Mouse (Mus musculus) MEL (cell line): ENCODE data around the gene Pex14. TPM values are rescaled to one million over a fixed set of nuclear protein-coding genes. Genes with fewer than 3 reads are reported as not detected.

Experiments used
- DNase-seq: peaks from one replicate; pipeline ENCODE4 v3.0.0; 2011; ENCODE audit warnings: low read depth, low spot score
- H3K27ac ChIP-seq: 2 replicates; pipeline ENCODE4 v1.5.1; 2012; ENCODE audit warnings: low read depth, mild to moderate bottlenecking, control low read depth, low read length, moderate library complexity; ENCODE audit not compliant: control insufficient read depth
- H3K27me3 ChIP-seq, 2 experiments: fragments of 150-350 bp in 1 of 2; sonication (generic) in 1 of 2; 2 replicates each; pipeline ENCODE4 v1.6.1; 2012; ENCODE audit warnings: low read length in 2 of 2, mild to moderate bottlenecking in 2 of 2, improper control_type of control experiment in 1 of 2, moderate library complexity in 1 of 2; ENCODE audit not compliant: insufficient read depth in 2 of 2, control insufficient read depth in 1 of 2
- H3K36me3 ChIP-seq, 2 experiments: 2 replicates each; pipeline ENCODE4 v1.6.1; 2012 to 2014; ENCODE audit warnings: low read length in 2 of 2, improper control_type of control experiment in 1 of 2, inconsistent platforms in 1 of 2, mild to moderate bottlenecking in 1 of 2; ENCODE audit not compliant: insufficient read depth in 2 of 2, control insufficient read depth in 1 of 2
- H3K4me1 ChIP-seq, 2 experiments: fragments of 150-350 bp in 1 of 2; sonication (generic) in 1 of 2; 2 replicates each; pipeline ENCODE4 v1.6.1; 2012; ENCODE audit warnings: low read length in 2 of 2, improper control_type of control experiment in 1 of 2, mild to moderate bottlenecking in 1 of 2; ENCODE audit not compliant: insufficient read depth in 2 of 2, control insufficient read depth in 1 of 2
- H3K4me3 ChIP-seq, 2 experiments: fragments of 150-350 bp in 1 of 2; sonication (generic) in 1 of 2; 2 replicates each; pipeline ENCODE4 v1.5.1; 2012; ENCODE audit warnings: low read depth in 2 of 2, low read length in 2 of 2, mild to moderate bottlenecking in 2 of 2, moderate library complexity in 2 of 2, control low read depth in 1 of 2, improper control_type of control experiment in 1 of 2; ENCODE audit not compliant: control insufficient read depth in 1 of 2, insufficient read depth in 1 of 2
- H3K79me2 ChIP-seq: 2 replicates; pipeline ENCODE4 v1.6.1; 2012; ENCODE audit warnings: mild to moderate bottlenecking, low read length, moderate library complexity; ENCODE audit not compliant: control insufficient read depth, poor library complexity, insufficient read depth
- H3K9ac ChIP-seq: 2 replicates; pipeline ENCODE4 v1.6.1; 2012; ENCODE audit warnings: low read depth, mild to moderate bottlenecking, control low read depth, low read length, moderate library complexity; ENCODE audit not compliant: control insufficient read depth, poor library complexity, severe bottlenecking
- H3K9me3 ChIP-seq: fragments of 150-350 bp; sonication (generic); replicated peaks from 2 replicates; pipeline ENCODE4 v1.6.1; 2012; ENCODE audit warnings: mild to moderate bottlenecking, low read length, improper control_type of control experiment, moderate library complexity; ENCODE audit not compliant: insufficient read depth
- CHD1 ChIP-seq: IDR thresholded peaks from 2 replicates; pipeline ENCODE4 v1.6.1; 2012; ENCODE audit warnings: low read depth, mild to moderate bottlenecking, inconsistent platforms, low read length, improper control_type of control experiment
- E2F4 ChIP-seq: IDR thresholded peaks from 2 replicates; pipeline ENCODE4 v1.6.1; 2011; ENCODE audit warnings: low read depth, low read length, improper control_type of control experiment, borderline replicate concordance
- ETS1 ChIP-seq: IDR thresholded peaks from 2 replicates; pipeline ENCODE4 v1.6.1; 2012; ENCODE audit warnings: low read depth, mild to moderate bottlenecking, inconsistent platforms, low read length, improper control_type of control experiment, moderate library complexity
- GABPA ChIP-seq: IDR thresholded peaks from 2 replicates; pipeline ENCODE4 v1.6.1; 2012; ENCODE audit warnings: low read depth, mild to moderate bottlenecking, inconsistent platforms, low read length, improper control_type of control experiment, moderate library complexity
- GATA1 ChIP-seq: IDR thresholded peaks from 2 replicates; pipeline ENCODE4 v1.6.1; 2011; ENCODE audit warnings: low read depth, low read length, improper control_type of control experiment
- HCFC1 ChIP-seq: IDR thresholded peaks from 2 replicates; pipeline ENCODE4 v1.6.1; 2012; ENCODE audit warnings: low read depth, mild to moderate bottlenecking, inconsistent platforms, low read length, improper control_type of control experiment, moderate library complexity
- JUND ChIP-seq: IDR thresholded peaks from 2 replicates; pipeline ENCODE4 v1.6.1; 2011; ENCODE audit warnings: low read depth, mild to moderate bottlenecking, improper control_type of control experiment, low read length
- KAT2A ChIP-seq: conservative IDR thresholded peaks from 2 replicates; pipeline ENCODE4 v1.6.1; 2012; ENCODE audit warnings: low read depth, low read length, improper control_type of control experiment, inconsistent platforms
- MAX ChIP-seq: IDR thresholded peaks from 2 replicates; pipeline ENCODE4 v1.6.1; 2011; ENCODE audit warnings: low read length, improper control_type of control experiment
- MAZ ChIP-seq: IDR thresholded peaks from 2 replicates; pipeline ENCODE4 v1.6.1; 2012; ENCODE audit warnings: low read depth, mild to moderate bottlenecking, inconsistent platforms, low read length, improper control_type of control experiment
- MEF2A ChIP-seq: IDR thresholded peaks from 2 replicates; pipeline ENCODE4 v1.6.1; 2014; ENCODE audit warnings: low read depth, mild to moderate bottlenecking, inconsistent platforms, low read length, improper control_type of control experiment; ENCODE audit not compliant: poor library complexity, insufficient replicate concordance, severe bottlenecking; ENCODE audit errors: extremely low read depth
- NELFE ChIP-seq: IDR thresholded peaks from 2 replicates; pipeline ENCODE4 v1.6.1; 2011; ENCODE audit warnings: low read depth, low read length, improper control_type of control experiment
- POLR2A ChIP-seq, 2 experiments: IDR thresholded peaks; 2 replicates each; pipeline ENCODE4 v1.6.1; 2011 to 2012; ENCODE audit warnings: low read length in 2 of 2, mild to moderate bottlenecking in 2 of 2, control low read depth in 1 of 2, improper control_type of control experiment in 1 of 2, low read depth in 1 of 2, moderate library complexity in 1 of 2; ENCODE audit not compliant: control insufficient read depth in 1 of 2, insufficient read depth in 1 of 2, poor library complexity in 1 of 2
- POLR2AphosphoS2 ChIP-seq: IDR thresholded peaks from 2 replicates; pipeline ENCODE4 v1.6.1; 2011; ENCODE audit warnings: low read length, improper control_type of control experiment
- RCOR1 ChIP-seq: IDR thresholded peaks from 2 replicates; pipeline ENCODE4 v1.6.1; 2012; ENCODE audit warnings: low read depth, mild to moderate bottlenecking, inconsistent platforms, low read length, improper control_type of control experiment
- SMC3 ChIP-seq: IDR thresholded peaks from 2 replicates; pipeline ENCODE4 v1.6.1; 2011; ENCODE audit warnings: low read depth, low read length, improper control_type of control experiment
- TAL1 ChIP-seq: IDR thresholded peaks from 2 replicates; pipeline ENCODE4 v1.6.1; 2012; ENCODE audit warnings: mild to moderate bottlenecking, inconsistent platforms, low read length, moderate library complexity, mixed read lengths
- TBP ChIP-seq: IDR thresholded peaks from 2 replicates; pipeline ENCODE4 v1.8.0; 2011; ENCODE audit warnings: low read depth, low read length, improper control_type of control experiment
- TCF12 ChIP-seq: IDR thresholded peaks from 2 replicates; pipeline ENCODE4 v1.6.1; 2014; ENCODE audit warnings: low read depth, mild to moderate bottlenecking, inconsistent platforms, low read length, improper control_type of control experiment, moderate library complexity
- ZKSCAN1 ChIP-seq: IDR thresholded peaks from 2 replicates; pipeline ENCODE4 v1.6.1; 2012; ENCODE audit warnings: low read depth, mild to moderate bottlenecking, inconsistent platforms, low read length, improper control_type of control experiment, moderate library complexity
- ZNF384 ChIP-seq: IDR thresholded peaks from 2 replicates; pipeline ENCODE4 v1.6.1; 2012; ENCODE audit warnings: low read depth, mild to moderate bottlenecking, inconsistent platforms, low read length, improper control_type of control experiment
- polyA plus RNA-seq, 2 experiments: library from polyadenylated mRNA; stranded (reverse) in 1 of 2; unstranded in 1 of 2; fragments of >175 nt in 1 of 2; fragments of >200 nt in 1 of 2; gene quantifications; 2 replicates each; pipeline versions ENCODE4 v1.2.1 to v1.2.4; 2012; ENCODE audit warnings: low replicate concordance in 2 of 2, low read depth in 1 of 2; ENCODE audit not compliant: insufficient read length in 2 of 2, insufficient read depth in 1 of 2, missing spikeins in 1 of 2
- total RNA-seq: library from RNA; depleted of rRNA; stranded (reverse); fragments of 300-350 nt; gene quantifications from 2 replicates; pipeline ENCODE4 v1.2.3, GENCODE M21; 2012

The Pex14 gene
- total and polyA plus RNA-seq, 3 experiments: 38.3 to 49.2 TPM; not detected in 1

DNA sequence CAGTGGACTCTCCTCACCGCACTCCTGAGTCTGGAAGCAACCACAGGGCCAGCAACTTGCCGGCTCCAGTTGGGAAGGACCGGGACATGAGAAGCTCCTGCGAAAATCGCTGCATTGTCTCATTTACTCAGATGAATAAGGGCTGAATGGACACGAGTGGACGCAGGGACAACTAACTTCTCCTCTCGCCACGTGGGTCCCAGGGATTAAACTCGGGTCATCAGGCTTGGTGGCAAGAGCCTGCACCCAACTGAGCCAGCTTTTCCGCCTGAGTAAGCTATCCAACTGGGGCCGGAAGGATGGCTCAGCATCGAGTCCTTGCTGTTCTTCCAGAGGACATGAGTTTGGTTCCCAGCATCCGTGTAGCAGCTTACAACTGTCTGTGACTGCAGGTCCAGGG lies 126.3 kb downstream of the Pex14 start:
- H3K79me2 ChIP-seq: no peaks in the 10 kb centered on the region
- H3K36me3 ChIP-seq: no peaks in the 10 kb centered on the region
- no peaks in the 10 kb centered on the region for H3K4me1 ChIP-seq
- no peaks in the 10 kb centered on the region for H3K27me3 ChIP-seq
- no peaks in the 10 kb centered on the region for H3K9me3 ChIP-seq
- no peak overlapping the region for H3K27ac ChIP-seq
- no peak overlapping the region for H3K9ac ChIP-seq
- no peak for DNase-seq
- no peak overlapping the region for H3K4me3 ChIP-seq
- TF ChIP-seq TAL1: no peak
- no peak for TF ChIP-seq GATA1
- TF ChIP-seq MEF2A: no peak
- no peak for TF ChIP-seq TCF12
- TF ChIP-seq TBP: no peak
- no peak for TF ChIP-seq CHD1
- TF ChIP-seq HCFC1: no peak
- TF ChIP-seq NELFE: no peak
- no peak for TF ChIP-seq ZKSCAN1
- TF ChIP-seq, all 39 proteins: peak for 0

DNA sequence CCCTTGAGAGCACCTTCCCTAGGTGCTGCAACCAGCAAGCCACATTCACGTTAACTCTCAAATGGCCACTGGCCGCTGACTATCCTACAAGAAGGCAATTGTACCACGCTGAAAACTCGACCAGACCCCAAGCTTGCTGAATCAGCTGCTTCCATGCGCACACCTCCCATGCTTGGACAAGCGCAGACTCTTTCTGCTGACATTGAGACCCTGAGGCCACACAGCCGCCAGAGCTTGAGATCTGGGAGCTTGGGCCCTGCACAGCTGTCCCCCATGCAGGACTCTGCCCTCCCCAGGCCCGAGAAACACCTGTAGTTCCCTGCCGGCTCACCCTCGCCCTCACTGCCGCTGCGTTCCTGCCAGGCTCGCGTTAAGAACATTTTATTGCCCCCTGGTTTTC lies 127.0 kb downstream of the Pex14 start:
- Histone ChIP-seq H3K4me3 (no peak overlapping the region), H3K79me2 (no peaks in the 10 kb centered on the region), H3K9me3 (no peaks in the 10 kb centered on the region), H3K9ac (no peak overlapping the region), H3K27ac (no peak overlapping the region), H3K4me1 (no peaks in the 10 kb centered on the region), H3K36me3 (no peaks in the 10 kb centered on the region)
- TF ChIP-seq JUND (no peak), MAZ (no peak), TBP (no peak), GATA1 (no peak), E2F4 (no peak), RCOR1 (no peak), NELFE (no peak), POLR2A (IDR thresholded peaks at IDR 0.05; ENCODE audit: control insufficient read depth in 1 of 2, insufficient read depth in 1 of 2, low read depth in 1 of 2, low read length in 2 of 2, poor library complexity in 1 of 2) (no peak), ETS1 (no peak), TAL1 (no peak), SMC3 (no peak), GABPA (no peak), MAX (no peak), KAT2A (no peak), POLR2AphosphoS2 (no peak), ZKSCAN1 (no peak), ZNF384 (no peak)
- TF ChIP-seq, all 39 proteins: peak for 0
- DNase-seq: no peak
- H3K27me3 ChIP-seq: no peaks in the 10 kb centered on the region
